Mouse (Mus musculus) ES-E14 (cell line): ENCODE results near the gene Slc44a4. TPM values are rescaled to one million over a fixed set of nuclear protein-coding genes. Genes with fewer than 3 reads are reported as not detected.

ENCODE experiments used
- DNase-seq: peaks from one replicate; pipeline ENCODE4 v3.0.0-alpha.2; 2013; ENCODE audit warnings: low read depth, low spot score
- H3K27ac ChIP-seq: 2 replicates; pipeline ENCODE4 v1.5.1; 2012; ENCODE audit warnings: low read depth, mild to moderate bottlenecking, low read length, moderate library complexity, mixed read lengths; ENCODE audit not compliant: poor library complexity, insufficient read depth, severe bottlenecking
- H3K36me3 ChIP-seq: 2 replicates; pipeline ENCODE4 v1.6.1; 2012; ENCODE audit warnings: mild to moderate bottlenecking, low read length, moderate library complexity, mixed read lengths; ENCODE audit not compliant: control insufficient read depth, poor library complexity, insufficient read depth, severe bottlenecking
- H3K4me1 ChIP-seq, 2 experiments: fragments of 150-350 bp in 1 of 2; sonication (generic) in 1 of 2; 2 replicates each; pipeline ENCODE4 v1.6.1; 2012; ENCODE audit warnings: low read length in 2 of 2, mild to moderate bottlenecking in 1 of 2, mixed read lengths in 1 of 2; ENCODE audit not compliant: control insufficient read depth in 2 of 2, insufficient read depth in 2 of 2, poor library complexity in 1 of 2
- H3K4me3 ChIP-seq, 2 experiments: fragments of 150-350 bp in 1 of 2; sonication (generic) in 1 of 2; 2 replicates each; pipeline ENCODE4 v1.5.1; 2012; ENCODE audit warnings: low read length in 2 of 2, low read depth in 1 of 2, mild to moderate bottlenecking in 1 of 2, mixed read lengths in 1 of 2; ENCODE audit not compliant: insufficient read depth in 1 of 2, poor library complexity in 1 of 2, severe bottlenecking in 1 of 2
- H3K9ac ChIP-seq: 2 replicates; pipeline ENCODE4 v1.6.1; 2012; ENCODE audit warnings: low read depth, mild to moderate bottlenecking, low read length, mixed read lengths; ENCODE audit not compliant: poor library complexity, insufficient read depth, severe bottlenecking
- H3K9me3 ChIP-seq: fragments of 150-350 bp; sonication (generic); 2 replicates; pipeline ENCODE4 v1.6.1; 2012; ENCODE audit warnings: low read depth, mild to moderate bottlenecking, low read length; ENCODE audit not compliant: control insufficient read depth, insufficient read depth
- CHD2 ChIP-seq: IDR thresholded peaks from 2 replicates; pipeline ENCODE4 v1.6.1; 2014; ENCODE audit warnings: mild to moderate bottlenecking, low read depth, low read length, inconsistent platforms
- HCFC1 ChIP-seq: IDR thresholded peaks from 2 replicates; pipeline ENCODE4 v1.6.1; 2012; ENCODE audit warnings: low read length, inconsistent platforms, borderline replicate concordance; ENCODE audit not compliant: insufficient read depth
- MAFK ChIP-seq: IDR thresholded peaks from 2 replicates; pipeline ENCODE4 v1.6.1; 2014; ENCODE audit warnings: mild to moderate bottlenecking, low read depth, low read length, inconsistent platforms; ENCODE audit not compliant: insufficient read depth
- ZC3H11A ChIP-seq: IDR thresholded peaks from 2 replicates; pipeline ENCODE4 v1.6.1; 2012; ENCODE audit warnings: low read depth, mild to moderate bottlenecking, inconsistent platforms, low read length, borderline replicate concordance
- ZNF384 ChIP-seq: IDR thresholded peaks from 2 replicates; pipeline ENCODE4 v1.6.1; 2012; ENCODE audit warnings: low read depth, low read length, inconsistent platforms
- in situ Hi-C, 2 experiments: fragments of 600-800 bp; cut with MboI; formaldehyde crosslinking; loops; one replicate each; pipeline ENCODE4 v1.15.1; 2025; ENCODE audit warnings: low sequenced_read_pairs in 2 of 2, inconsistent platforms in 1 of 2; ENCODE audit not compliant: unreplicated experiment in 2 of 2
- total RNA-seq: library from RNA; depleted of rRNA; stranded (reverse); fragments of 300-350 nt; gene quantifications from 2 replicates; pipeline ENCODE4 v1.2.3, GENCODE M21; 2012

Slc44a4 gene
- total RNA-seq, 1 experiment = 5.5 TPM

- in situ Hi-C loops = no loop called here
- Histone ChIP-seq H3K27ac (no peak overlapping the region), H3K4me3 (peak overlapping the region; percentile 83), H3K4me1 (peaks cover 0 to 22% of the 10 kb centered on the region in 2 experiments; a peak in 2 of 4 replicates), H3K9ac (peak overlapping the region; percentile 77), H3K36me3 (peaks cover 14% of the 10 kb centered on the region; the same call in 1 of the 2 replicates), H3K9me3 (no peaks in the 10 kb centered on the region)
- TF ChIP-seq ZC3H11A (no peak), ZNF384 (no peak)
- DNase-seq = no peak
Measured at GRCm38 (mm10) chr17:34931735-34932098, 17.5 kb downstream of the Slc44a4 start.

GRCm38 (mm10) chr17:34932287-34932686 lies 18.0 kb downstream of the Slc44a4 start:
- H3K27ac ChIP-seq = no peak overlapping the region
- no peaks in the 10 kb centered on the region for H3K9me3 ChIP-seq
- no peak for TF ChIP-seq MAFK
- TF ChIP-seq CHD2 = no peak
- TF ChIP-seq ZNF384 = no peak
- no peak for TF ChIP-seq HCFC1
- TF ChIP-seq ZC3H11A = no peak
- in situ Hi-C loops = no loop called here
- no peak for DNase-seq
- H3K9ac ChIP-seq = no peak overlapping the region
- peaks cover 0 to 22% of the 10 kb centered on the region in 2 experiments; a peak in 2 of 4 replicates for H3K4me1 ChIP-seq
- no peak overlapping the region for H3K4me3 ChIP-seq
- peaks cover 14% of the 10 kb centered on the region; the same call in 1 of the 2 replicates for H3K36me3 ChIP-seq

GRCm38 (mm10) chr17:34934031-34934430 lies 19.8 kb downstream of the Slc44a4 start:
- Histone ChIP-seq H3K36me3 (peaks cover 14% of the 10 kb centered on the region; the same call in 1 of the 2 replicates), H3K9ac (peak overlapping the region; percentile 2; the same call in 1 of the 2 replicates), H3K27ac (no peak overlapping the region), H3K4me3 (peak overlapping the region; percentile 1 to 20; a peak in 1 of 4 replicates), H3K9me3 (no peaks in the 10 kb centered on the region), H3K4me1 (peaks cover 0 to 12% of the 10 kb centered on the region in 2 experiments; a peak in 2 of 4 replicates)
- in situ Hi-C loops = no loop called here
- DNase-seq = no peak
- no peak for TF ChIP-seq ZNF384
- TF ChIP-seq ZC3H11A = no peak
- no peak for TF ChIP-seq HCFC1
- no peak for TF ChIP-seq CHD2
- no peak for TF ChIP-seq MAFK

- H3K27ac ChIP-seq = no peak overlapping the region
- in situ Hi-C loops = no loop called here
- H3K9me3 ChIP-seq = no peaks in the 10 kb centered on the region
- H3K4me3 ChIP-seq = no peak overlapping the region
- DNase-seq = no peak
- peaks cover 14% of the 10 kb centered on the region; the same call in 1 of the 2 replicates for H3K36me3 ChIP-seq
- H3K9ac ChIP-seq = peak overlapping the region; percentile 4; the same call in 1 of the 2 replicates
- TF ChIP-seq ZNF384 (no peak), CHD2 (no peak), ZC3H11A (no peak), MAFK (no peak), HCFC1 (no peak)
- H3K4me1 ChIP-seq = peaks cover 0 to 12% of the 10 kb centered on the region in 2 experiments; a peak in 2 of 4 replicates
Measured at GRCm38 (mm10) chr17:34934830-34935229, 20.6 kb downstream of the Slc44a4 start.
